Mouse (Mus musculus) hindbrain, embryonic 11.5 days (tissue): ENCODE measurements around the gene Hyal2. TPM values are rescaled to one million over a fixed set of nuclear protein-coding genes. Genes with fewer than 3 reads are reported as not detected.

Experiments used
- ATAC-seq: fragments of 200-750 bp; cut with Nextera tagmentation; 2 replicates; pipeline ENCODE4 v1.8.0; 2017; ENCODE audit warnings: mild to moderate bottlenecking, moderate TSS enrichment, moderate library complexity; ENCODE audit not compliant: low FRiP score
- DNase-seq: peaks from one replicate; pipeline ENCODE4 v3.0.0-alpha.2; 2015; ENCODE audit warnings: low spot score
- H3K27ac ChIP-seq: fragments of 300-500 bp; sonication (generic); 2 replicates; pipeline ENCODE4 v1.5.1; 2014; ENCODE audit warnings: mild to moderate bottlenecking, low read depth, low read length
- H3K27me3 ChIP-seq: fragments of 300-500 bp; sonication (generic); 2 replicates; pipeline ENCODE4 v1.6.1; 2014; ENCODE audit warnings: mild to moderate bottlenecking, low read length, moderate library complexity, mixed read lengths; ENCODE audit not compliant: control insufficient read depth, insufficient read depth
- H3K36me3 ChIP-seq: fragments of 300-500 bp; sonication (generic); 2 replicates; pipeline ENCODE4 v1.6.1; 2014; ENCODE audit warnings: mild to moderate bottlenecking, low read length, moderate library complexity, mixed read lengths; ENCODE audit not compliant: control insufficient read depth, insufficient read depth
- H3K4me1 ChIP-seq: fragments of 300-500 bp; sonication (generic); replicated peaks from 2 replicates; pipeline ENCODE4 v1.6.1; 2014; ENCODE audit warnings: low read length, mixed read lengths; ENCODE audit not compliant: control insufficient read depth, insufficient read depth
- H3K4me2 ChIP-seq: fragments of 300-500 bp; sonication (generic); replicated peaks from 2 replicates; pipeline ENCODE4 v1.6.1; 2014; ENCODE audit warnings: mild to moderate bottlenecking, low read depth, low read length
- H3K4me3 ChIP-seq: fragments of 300-500 bp; sonication (generic); 2 replicates; pipeline ENCODE4 v1.5.1; 2014; ENCODE audit warnings: low read depth, low read length
- H3K9ac ChIP-seq: fragments of 300-500 bp; sonication (generic); 2 replicates; pipeline ENCODE4 v1.6.1; 2014; ENCODE audit warnings: low read depth, low read length
- H3K9me3 ChIP-seq: fragments of 300-500 bp; sonication (generic); 2 replicates; pipeline ENCODE4 v1.6.1; 2016; ENCODE audit warnings: low read length; ENCODE audit not compliant: control insufficient read depth
- WGBS: fragments of 180-500 bp; shearing (Covaris S2); extraction: QIAGEN DNeasy Blood & Tissue Kit; methylation state at CpG from one replicate; pipeline ENCODE4 v1.1.7; 2014; 5-methylcytosine and 5-hydroxymethylcytosine counted together
- polyA plus RNA-seq: library from polyadenylated mRNA; unstranded; fragments of >200 nt; fragmentation: Nextera tagmentation; extraction: Ambion mirVana; gene quantifications from 2 replicates; pipeline ENCODE4 v1.2.1, GENCODE M21; 2014

The Hyal2 gene
- polyA plus RNA-seq, 1 experiment from 2014 or later = 123 TPM

GRCm38 (mm10) chr9:107605041-107605661 is 37.4 kb downstream of the Hyal2 start:
- ATAC-seq (0 out of 2 replicates have a peak, but pooled peaks have one; percentile 8), DNase-seq (no peak)
- Histone ChIP-seq H3K4me1 (peaks cover 22% of the 10 kb centered on the region), H3K4me2 (peak overlapping the region; percentile 15; the same call in 1 of the 2 replicates), H3K4me3 (peak overlapping the region; percentile 12; the same call in 1 of the 2 replicates), H3K9me3 (no peaks in the 10 kb centered on the region), H3K27ac (no peak overlapping the region), H3K9ac (no peak overlapping the region), H3K27me3 (no peaks in the 10 kb centered on the region), H3K36me3 (no peaks in the 10 kb centered on the region)
- WGBS = 46% methylated on average over 23 of the region's 23 CpGs

GRCm38 (mm10) chr9:107606591-107606990 is 38.8 kb downstream of the Hyal2 start:
- ATAC-seq (no peak), DNase-seq (no peak)
- no peaks in the 10 kb centered on the region for H3K36me3 ChIP-seq
- no peak overlapping the region for H3K4me3 ChIP-seq
- no peaks in the 10 kb centered on the region for H3K27me3 ChIP-seq
- no peak overlapping the region; the same call in 1 of the 2 replicates for H3K9ac ChIP-seq
- no peak overlapping the region for H3K27ac ChIP-seq
- WGBS = 15% methylated on average over 9 of the region's 9 CpGs
- peaks cover 26% of the 10 kb centered on the region for H3K4me1 ChIP-seq
- H3K9me3 ChIP-seq = no peaks in the 10 kb centered on the region
- H3K4me2 ChIP-seq = no peak overlapping the region

GRCm38 (mm10) chr9:107607036-107607435 is 39.3 kb downstream of the Hyal2 start:
- Histone ChIP-seq H3K27me3 (no peaks in the 10 kb centered on the region), H3K4me1 (peaks cover 29% of the 10 kb centered on the region), H3K4me3 (no peak overlapping the region), H3K27ac (no peak overlapping the region), H3K36me3 (no peaks in the 10 kb centered on the region), H3K9ac (no peak overlapping the region), H3K9me3 (no peaks in the 10 kb centered on the region), H3K4me2 (no peak overlapping the region)
- no peak for DNase-seq
- no peak for ATAC-seq
- 48% methylated on average over 2 of the region's 2 CpGs for WGBS

GRCm38 (mm10) chr9:107607653-107608245 is 40.0 kb downstream of the Hyal2 start:
- H3K36me3 ChIP-seq = no peaks in the 10 kb centered on the region
- peaks cover 29% of the 10 kb centered on the region for H3K4me1 ChIP-seq
- H3K9ac ChIP-seq = no peak overlapping the region
- H3K4me2 ChIP-seq = no peak overlapping the region
- WGBS = 61% methylated on average over 9 of the region's 9 CpGs
- no peak overlapping the region for H3K27ac ChIP-seq
- no peak for DNase-seq
- ATAC-seq = no peak
- H3K27me3 ChIP-seq = no peaks in the 10 kb centered on the region
- H3K9me3 ChIP-seq = no peaks in the 10 kb centered on the region
- no peak overlapping the region for H3K4me3 ChIP-seq

- WGBS = 56% methylated on average over 9 of the region's 12 CpGs
- Histone ChIP-seq H3K27ac (no peak within 1 kb of the TSS), H3K4me2 (0 out of 2 replicates have a peak within 1 kb of the TSS, but pooled peaks have one; percentile 4), H3K36me3 (no peaks in the 10 kb centered on the region), H3K4me3 (no peak within 1 kb of the TSS), H3K27me3 (no peaks in the 10 kb centered on the region), H3K4me1 (peaks cover 28% of the 10 kb centered on the region), H3K9ac (no peak within 1 kb of the TSS), H3K9me3 (no peaks in the 10 kb centered on the region)
- no peak for ATAC-seq
- no peak for DNase-seq
Measured at GRCm38 (mm10) chr9:107608741-107609432, 41.1 kb downstream of the Hyal2 start, which contains the start of gene Sema3b. TSS of gene Sema3b (minus strand) at chr9:107609229.

GRCm38 (mm10) chr9:107609433-107609830 is 41.7 kb downstream of the Hyal2 start:
- no peak overlapping the region for H3K9ac ChIP-seq
- 67% methylated on average over 4 of the region's 4 CpGs for WGBS
- H3K4me1 ChIP-seq = peaks cover 24% of the 10 kb centered on the region
- H3K36me3 ChIP-seq = 0 out of 2 replicates have a peak, but pooled peaks cover 3% of the 10 kb centered on the region
- no peak overlapping the region for H3K4me3 ChIP-seq
- no peak overlapping the region for H3K4me2 ChIP-seq
- no peak for DNase-seq
- no peaks in the 10 kb centered on the region for H3K9me3 ChIP-seq
- no peaks in the 10 kb centered on the region for H3K27me3 ChIP-seq
- no peak for ATAC-seq
- no peak overlapping the region for H3K27ac ChIP-seq

- ATAC-seq (no peak), DNase-seq (no peak)
- H3K27me3 ChIP-seq = no peaks in the 10 kb centered on the region
- peak overlapping the region; percentile 59; the same call in 1 of the 2 replicates for H3K4me2 ChIP-seq
- no peak overlapping the region for H3K4me3 ChIP-seq
- peak overlapping the region; percentile 61 for H3K9ac ChIP-seq
- H3K9me3 ChIP-seq = no peaks in the 10 kb centered on the region
- 80% methylated on average over 6 of the region's 6 CpGs for WGBS
- peak overlapping the region; percentile 94 for H3K27ac ChIP-seq
- peaks cover 15% of the 10 kb centered on the region; the same call in 1 of the 2 replicates for H3K36me3 ChIP-seq
- H3K4me1 ChIP-seq = peaks cover 24% of the 10 kb centered on the region
Measured at GRCm38 (mm10) chr9:107611456-107612190, 43.9 kb downstream of the Hyal2 start.

GRCm38 (mm10) chr9:107612191-107612944 is 44.6 kb downstream of the Hyal2 start:
- DNase-seq = peak; percentile 100
- peak overlapping the region; percentile 59 for H3K4me2 ChIP-seq
- ATAC-seq = peak; percentile 93
- peak overlapping the region; percentile 94 for H3K27ac ChIP-seq
- peaks cover 24% of the 10 kb centered on the region for H3K4me1 ChIP-seq
- H3K9ac ChIP-seq = peak overlapping the region; percentile 61
- no peaks in the 10 kb centered on the region for H3K27me3 ChIP-seq
- H3K9me3 ChIP-seq = no peaks in the 10 kb centered on the region
- WGBS = 4% methylated on average over 28 of the region's 48 CpGs
- H3K36me3 ChIP-seq = peaks cover 16% of the 10 kb centered on the region; the same call in 1 of the 2 replicates
- peak overlapping the region; percentile 18; the same call in 1 of the 2 replicates for H3K4me3 ChIP-seq
